Mouse (Mus musculus) common myeloid progenitor, adult 5-6 weeks (primary cell): Measurements from ENCODE around the gene Krtap21-1. TPM values are rescaled to one million over a fixed set of nuclear protein-coding genes. Genes with fewer than 3 reads are reported as not detected.

Experiments
- ATAC-seq: replicated peaks from 2 replicates; pipeline ENCODE4 v1.8.0; 2016; ENCODE audit warnings: low read depth, mild to moderate bottlenecking, moderate TSS enrichment, inconsistent platforms; ENCODE audit not compliant: poor library complexity, severe bottlenecking
- total RNA-seq: library from RNA; stranded (forward); fragments of 200-1000, 187-1606 nt; gene quantifications from 2 replicates; pipeline ENCODE4 v1.2.3, GENCODE M21; 2017

The Krtap21-1 gene
- total RNA-seq = not detected in 2 replicates

DNA sequence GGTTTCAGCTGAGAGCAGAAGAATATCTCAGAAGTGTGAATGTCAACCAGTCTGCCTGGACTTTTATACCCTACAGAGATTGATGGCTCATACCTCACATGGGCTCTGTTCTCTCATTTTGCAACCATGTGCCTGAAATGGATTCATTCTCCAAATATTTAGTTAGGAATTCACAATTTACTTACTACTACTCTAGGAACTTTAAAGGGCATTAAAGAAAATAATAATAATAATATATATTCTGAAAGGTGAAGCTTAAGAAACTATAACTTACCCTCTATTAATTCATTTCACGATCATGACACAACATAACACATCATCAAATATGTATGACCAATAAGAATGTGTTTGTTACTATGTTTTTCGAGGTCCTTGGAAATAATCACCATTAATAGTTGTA lies at the start of gene Krtap21-1:
Gene Krtap21-1 (minus strand): TSS at position 101 of the 400 bp plus-strand sequence.
- no peak for ATAC-seq

GRCm38 (mm10) chr16:89429586-89429985 lies 25.9 kb upstream of the Krtap21-1 start:
- ATAC-seq = no peak

- ATAC-seq = no peak
These were observed 21.6 kb upstream of the Krtap21-1 start for GRCm38 (mm10) chr16:89425310-89425709.

- no peak for ATAC-seq
These were observed 16.3 kb upstream of the Krtap21-1 start, which contains the start of gene Krtap6-2 for GRCm38 (mm10) chr16:89420011-89420410. Gene Krtap6-2 (minus strand): TSS chr16:89420111.

DNA sequence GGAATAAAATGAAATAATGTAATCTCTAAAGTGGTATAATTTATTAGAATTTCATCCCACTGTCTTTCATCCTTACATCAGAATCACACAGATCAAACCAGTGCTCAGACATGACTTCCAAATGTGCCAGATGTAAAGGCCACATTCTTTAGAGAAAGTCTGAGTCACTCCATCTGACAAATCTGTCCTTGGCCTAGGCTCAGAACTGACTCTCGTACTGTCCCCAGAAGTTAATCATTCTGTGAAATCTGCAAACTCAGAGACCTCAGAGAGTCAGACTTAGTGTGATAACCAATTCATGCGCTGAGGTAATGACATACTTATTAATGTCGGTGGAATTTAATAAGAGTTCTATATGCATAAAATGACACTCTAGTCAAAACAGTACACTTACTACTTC lies 12.6 kb upstream of the Krtap21-1 start:
- no peak for ATAC-seq

GRCm38 (mm10) chr16:89410345-89411068 lies 6.8 kb upstream of the Krtap21-1 start:
- ATAC-seq = no peak

- ATAC-seq = no peak
These were observed 30.8 kb downstream of the Krtap21-1 start for GRCm38 (mm10) chr16:89372734-89373461.

Other genes with a start within 250 kb of the Krtap21-1 start
- not detected in 2 replicates for gene Gm9789, start 245.9 kb downstream of the Krtap21-1 start, total RNA-seq
- gene Gm7735, start 234.4 kb downstream of the Krtap21-1 start, total RNA-seq = not detected in 2 replicates
- not detected in 2 replicates for gene 1110057P08Rik, start 229.1 kb downstream of the Krtap21-1 start, total RNA-seq
- gene Krtap20-2, start 198.0 kb downstream of the Krtap21-1 start, total RNA-seq = not detected in 2 replicates
- not detected in 2 replicates for gene Krtap6-2, start 16.2 kb upstream of the Krtap21-1 start, total RNA-seq
- not detected in 2 replicates for gene Krtap8-1, start 84.1 kb upstream of the Krtap21-1 start, total RNA-seq
- gene Krtap7-1, start 104.5 kb upstream of the Krtap21-1 start, total RNA-seq = not detected in 2 replicates
- not detected in 2 replicates for gene Krtap11-1, start 167.3 kb upstream of the Krtap21-1 start, total RNA-seq